Mouse (Mus musculus): Measurements from ENCODE around the gene Ank. TPM values are rescaled to one million over a fixed set of nuclear protein-coding genes. Genes with fewer than 3 reads are reported as not detected.

Ank gene
- polyA plus RNA-seq, 1 experiment: 21.7 TPM

- TF ChIP-seq GATA1 (IDR thresholded peaks at IDR 0.05; ENCODE audit: low read length): no peak
These were observed 71.2 kb downstream of the Ank start for GRCm38 (mm10) chr15:27537519-27538223.

- no peak for TF ChIP-seq GATA1 (IDR thresholded peaks at IDR 0.05; ENCODE audit: low read length)
These were observed 73.3 kb downstream of the Ank start for GRCm38 (mm10) chr15:27539745-27540144.

- no peak for TF ChIP-seq GATA1 (IDR thresholded peaks at IDR 0.05; ENCODE audit: low read length)
These were observed 78.7 kb downstream of the Ank start for GRCm38 (mm10) chr15:27545203-27545602.

GRCm38 (mm10) chr15:27548110-27548509 lies 81.6 kb downstream of the Ank start:
- TF ChIP-seq GATA1 (IDR thresholded peaks at IDR 0.05; ENCODE audit: low read length): no peak

GRCm38 (mm10) chr15:27549071-27549470 lies 82.6 kb downstream of the Ank start:
- no peak for TF ChIP-seq GATA1 (IDR thresholded peaks at IDR 0.05; ENCODE audit: low read length)

- no peak for TF ChIP-seq GATA1 (IDR thresholded peaks at IDR 0.05; ENCODE audit: low read length)
These were observed 83.4 kb downstream of the Ank start for GRCm38 (mm10) chr15:27549878-27550277.

GRCm38 (mm10) chr15:27550358-27550992 lies 84.0 kb downstream of the Ank start:
- no peak for TF ChIP-seq GATA1 (IDR thresholded peaks at IDR 0.05; ENCODE audit: low read length)

GRCm38 (mm10) chr15:27551117-27552114 lies 84.9 kb downstream of the Ank start:
- no peak for TF ChIP-seq GATA1 (IDR thresholded peaks at IDR 0.05; ENCODE audit: low read length)

- no peak for TF ChIP-seq GATA1 (IDR thresholded peaks at IDR 0.05; ENCODE audit: low read length)
These were observed 85.7 kb downstream of the Ank start for GRCm38 (mm10) chr15:27552129-27552700.

- no peak for TF ChIP-seq GATA1 (IDR thresholded peaks at IDR 0.05; ENCODE audit: low read length)
These were observed 87.1 kb downstream of the Ank start for GRCm38 (mm10) chr15:27553554-27553953.

- no peak for TF ChIP-seq GATA1 (IDR thresholded peaks at IDR 0.05; ENCODE audit: low read length)
These were observed 92.1 kb downstream of the Ank start for GRCm38 (mm10) chr15:27558456-27559147.

- TF ChIP-seq GATA1 (IDR thresholded peaks at IDR 0.05; ENCODE audit: low read length): no peak
These were observed 93.8 kb downstream of the Ank start for GRCm38 (mm10) chr15:27560315-27560714.

- no peak for TF ChIP-seq GATA1 (IDR thresholded peaks at IDR 0.05; ENCODE audit: low read length)
These were observed 97.9 kb downstream of the Ank start for GRCm38 (mm10) chr15:27564106-27565100.
